Mouse (Mus musculus) right cerebral cortex, postnatal 25 days (tissue): ENCODE results near the gene Tnip2.

Experiments used
- DNase-seq: peaks from one replicate; pipeline ENCODE4 v3.0.0; 2022

Gene Tnip2

DNA sequence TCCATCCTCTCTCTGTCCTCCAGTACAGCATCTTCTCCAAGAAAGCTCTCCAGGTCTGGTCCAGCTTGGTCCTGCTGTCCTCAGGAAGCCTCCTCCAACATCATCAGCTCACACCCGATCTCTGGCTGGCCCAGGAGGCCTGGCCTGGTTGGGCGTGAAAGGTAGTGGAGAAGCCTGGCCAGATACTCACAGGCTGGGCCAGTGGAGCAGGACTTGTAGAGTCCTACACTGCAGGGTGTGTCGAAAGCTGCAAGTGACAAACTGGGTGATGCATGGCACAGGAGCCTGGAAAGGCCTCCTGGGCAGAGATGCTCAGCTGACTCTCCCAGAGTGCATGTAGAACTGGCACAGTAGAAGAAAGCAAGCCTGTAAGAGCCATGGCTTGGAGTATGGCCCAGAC, 7.5 kb upstream of the Tnip2 start:
- DNase-seq: no peak

DNA sequence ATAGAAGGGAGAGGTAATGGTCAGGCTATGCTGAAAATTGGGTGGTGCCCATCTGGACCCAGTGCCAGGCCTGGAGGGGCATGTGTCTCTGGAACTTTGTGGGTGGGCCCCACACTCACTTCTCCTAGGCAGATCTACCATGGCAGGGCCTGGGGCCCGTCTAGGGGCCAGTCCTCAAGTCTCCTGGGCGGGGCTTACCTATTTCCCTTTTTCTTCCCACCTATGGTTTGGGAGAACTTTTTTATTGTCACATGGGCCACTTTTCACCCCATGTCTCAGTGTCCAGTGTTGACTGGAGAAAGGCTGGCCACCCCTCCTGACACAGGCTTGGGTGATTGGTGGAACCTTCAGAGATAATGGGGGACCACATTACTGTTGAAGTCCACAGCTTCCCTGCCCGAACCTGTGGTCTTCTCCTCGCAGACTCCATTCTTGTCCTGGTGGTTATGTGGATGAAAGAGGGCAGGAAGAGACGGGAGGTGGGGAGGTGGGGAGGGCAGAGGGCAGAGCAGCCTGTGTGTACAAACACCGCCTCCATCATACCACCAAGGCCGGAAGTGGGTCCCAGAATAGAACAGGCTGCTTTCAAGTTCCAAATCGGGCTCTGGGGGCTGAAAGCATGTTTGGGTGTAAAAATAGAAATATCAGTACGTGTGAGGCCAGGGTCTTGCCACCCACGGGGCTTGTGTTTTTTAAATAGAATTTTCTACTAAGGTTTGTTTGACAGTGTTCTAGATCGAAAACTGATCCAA, 6.8 kb upstream of the Tnip2 start:
- DNase-seq: no peak

DNA sequence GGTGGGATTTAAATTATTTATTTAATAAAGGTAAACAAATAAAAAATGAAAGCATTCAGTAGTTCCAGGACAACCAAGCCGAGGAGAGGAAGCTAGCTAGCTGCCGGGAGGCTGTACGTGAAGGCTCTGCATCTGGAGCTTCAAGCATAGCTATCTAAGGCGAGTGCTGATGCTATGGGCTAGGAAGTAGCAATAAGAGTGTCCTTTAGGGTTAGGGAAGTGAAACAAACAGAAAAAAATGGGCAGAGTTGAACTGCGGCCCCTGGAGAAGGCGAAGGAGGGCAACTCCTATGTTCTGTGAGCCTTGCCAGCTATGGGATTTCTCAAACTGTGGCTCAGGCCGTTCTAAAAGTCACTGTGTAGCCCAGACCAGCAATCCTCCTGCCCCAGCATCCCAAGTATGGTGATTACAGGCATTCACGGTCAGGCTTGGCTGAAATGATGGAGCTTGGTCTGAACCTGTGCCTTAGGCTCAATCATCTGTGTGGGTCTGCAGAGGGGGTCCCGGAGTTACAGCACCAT, 5.7 kb upstream of the Tnip2 start:
- DNase-seq: no peak

DNA sequence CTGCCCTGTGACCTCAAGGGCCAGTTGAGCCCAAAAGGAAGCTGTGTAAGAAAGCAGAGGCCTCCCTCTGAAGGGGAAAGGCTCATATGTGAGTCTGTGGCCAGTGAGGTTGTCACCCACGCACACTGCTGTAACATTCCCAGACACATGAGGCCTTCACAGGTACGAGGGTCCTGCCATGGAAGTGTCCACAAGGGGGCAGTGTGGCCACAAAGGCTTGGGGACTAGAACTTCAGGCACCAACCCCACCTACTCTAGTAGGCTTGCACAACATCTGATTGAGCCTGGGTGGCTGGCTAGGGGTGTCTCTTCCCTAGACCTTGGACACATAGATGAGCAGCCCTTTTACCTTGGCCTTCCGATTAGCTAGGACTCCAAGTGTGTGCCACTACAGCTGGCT, 4.1 kb upstream of the Tnip2 start:
- peak; percentile 45 for DNase-seq

DNA sequence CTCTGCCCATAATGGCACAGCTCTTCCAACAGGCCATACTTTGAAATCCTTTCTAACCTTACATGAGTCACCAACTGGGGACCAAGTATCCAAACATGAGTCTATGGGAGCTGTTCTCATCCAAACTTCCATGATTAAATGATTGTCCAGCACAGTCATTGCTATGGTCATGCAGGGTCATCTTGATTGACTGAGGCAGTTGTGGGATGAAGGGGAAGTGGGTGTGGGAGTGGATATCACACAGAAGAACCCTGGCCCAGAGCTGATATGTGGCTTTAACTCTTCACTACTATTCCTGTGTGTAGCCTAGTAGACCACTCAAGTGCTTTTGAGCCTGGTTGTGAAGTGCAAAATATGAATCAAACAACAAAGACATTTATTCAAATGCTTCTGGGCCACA, 1.3 kb upstream of the Tnip2 start:
- DNase-seq: no peak

DNA sequence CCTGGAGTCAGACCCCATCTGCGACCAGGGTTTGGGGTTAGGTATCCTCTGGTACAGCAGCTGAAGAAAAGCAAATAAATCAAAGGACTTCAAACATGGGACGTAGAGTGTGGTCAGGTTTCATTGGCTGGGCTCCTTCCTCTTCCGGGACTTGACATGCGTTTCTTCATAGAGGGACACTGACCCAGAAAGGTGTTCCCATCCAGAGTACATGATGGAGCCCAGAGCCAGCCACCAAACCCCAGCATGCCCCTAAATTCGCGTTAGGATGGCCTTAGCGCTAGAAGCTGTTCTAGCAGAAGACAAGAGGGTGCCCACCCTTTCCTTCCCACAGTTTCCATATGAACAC, 401 bp upstream of the Tnip2 start:
- peak; percentile 25 for DNase-seq

DNA sequence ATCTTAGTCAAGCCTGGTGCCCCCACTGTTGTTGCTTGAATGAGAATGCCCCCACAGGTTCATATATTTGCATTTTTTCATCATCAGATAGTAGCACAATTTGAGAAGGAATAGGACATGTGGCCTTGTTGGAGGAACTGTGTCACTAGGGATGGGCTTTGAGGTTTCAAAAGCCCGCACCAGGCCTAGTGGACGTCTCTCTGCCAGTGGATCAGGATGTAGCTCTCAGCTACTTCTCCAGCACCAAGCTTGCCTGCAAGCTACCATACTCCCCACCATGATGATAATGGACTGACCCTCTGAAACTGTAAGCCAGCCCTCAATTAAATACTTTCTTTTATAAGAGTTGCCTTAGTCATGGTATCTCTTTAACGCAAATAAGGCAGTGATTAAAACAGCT, 1.3 kb downstream of the Tnip2 start:
- DNase-seq: no peak

DNA sequence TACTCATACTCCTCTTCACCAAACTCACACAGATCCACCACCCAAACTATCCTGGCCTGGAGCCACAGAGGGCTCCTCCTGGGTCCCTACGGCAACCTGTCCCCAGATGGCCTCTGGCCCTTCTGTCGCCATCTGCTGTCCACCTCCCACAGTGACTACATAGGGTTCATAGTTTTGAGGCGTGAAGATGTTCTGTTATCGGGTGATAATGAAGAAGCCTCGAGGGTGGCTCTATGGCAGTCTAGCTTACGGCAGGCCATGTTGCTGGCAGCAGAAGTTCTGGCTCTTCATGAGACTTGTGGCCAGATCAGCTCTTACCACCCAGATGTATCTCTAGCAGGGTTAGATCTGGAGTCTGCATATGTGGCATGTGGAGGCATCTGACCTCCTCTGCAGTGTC, 11.0 kb downstream of the Tnip2 start:
- DNase-seq: no peak

DNA sequence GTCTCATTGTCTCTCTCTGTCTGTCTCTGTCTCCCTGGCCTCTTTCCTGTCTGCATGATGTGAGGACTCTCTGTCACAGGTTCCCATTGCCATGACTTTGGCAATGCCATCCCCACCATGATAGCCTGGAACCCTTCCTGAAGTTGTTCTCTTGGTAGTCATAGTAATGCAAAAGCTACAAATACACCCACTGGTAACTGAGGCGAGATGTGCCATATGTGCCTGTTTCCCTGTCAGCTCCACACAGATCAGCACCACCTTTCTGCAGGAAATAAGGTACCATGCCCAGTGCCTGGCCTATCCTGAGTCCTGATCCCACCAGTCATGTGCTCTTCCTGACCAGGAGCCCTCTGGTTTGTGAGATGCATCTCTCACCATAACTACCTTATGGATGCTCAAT, 11.4 kb downstream of the Tnip2 start:
- no peak for DNase-seq

DNA sequence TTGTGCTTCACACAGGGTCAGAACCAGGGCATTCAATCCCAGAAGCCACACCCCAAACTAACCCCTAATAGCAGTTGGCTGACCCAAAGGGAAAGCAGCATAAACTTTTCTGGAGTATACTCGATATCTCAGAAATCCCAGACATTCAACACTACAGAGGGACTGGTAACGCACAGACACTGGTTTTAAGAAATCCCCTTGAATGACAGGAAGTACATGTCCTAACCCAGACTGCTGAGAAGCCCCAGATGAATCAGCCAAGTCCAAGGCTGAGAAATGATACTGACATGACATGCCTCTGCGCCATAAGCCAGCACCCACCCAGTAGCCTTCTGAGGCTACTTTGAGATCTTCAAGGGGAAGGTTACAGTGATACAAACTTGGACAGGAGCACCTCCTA, 12.2 kb downstream of the Tnip2 start:
- no peak for DNase-seq

DNA sequence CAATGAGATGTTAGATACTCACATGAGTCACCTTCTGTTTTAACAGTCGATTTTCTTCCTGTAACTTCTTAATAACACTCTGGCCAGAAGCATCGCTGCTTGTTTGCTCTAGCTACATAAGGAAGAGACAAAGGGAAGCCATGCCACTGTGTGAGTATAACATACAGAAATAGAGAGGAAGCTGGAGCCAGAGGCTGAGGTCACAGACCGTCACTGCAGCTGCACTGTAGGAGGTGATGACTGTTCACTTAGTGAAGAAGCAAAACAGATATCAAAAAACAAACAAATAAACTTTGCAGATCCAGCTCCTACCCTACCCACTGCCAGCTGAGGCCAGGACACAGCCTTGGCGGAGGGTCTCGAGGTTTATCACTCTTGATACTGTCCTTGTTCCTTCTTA, 12.9 kb downstream of the Tnip2 start:
- DNase-seq: no peak

DNA sequence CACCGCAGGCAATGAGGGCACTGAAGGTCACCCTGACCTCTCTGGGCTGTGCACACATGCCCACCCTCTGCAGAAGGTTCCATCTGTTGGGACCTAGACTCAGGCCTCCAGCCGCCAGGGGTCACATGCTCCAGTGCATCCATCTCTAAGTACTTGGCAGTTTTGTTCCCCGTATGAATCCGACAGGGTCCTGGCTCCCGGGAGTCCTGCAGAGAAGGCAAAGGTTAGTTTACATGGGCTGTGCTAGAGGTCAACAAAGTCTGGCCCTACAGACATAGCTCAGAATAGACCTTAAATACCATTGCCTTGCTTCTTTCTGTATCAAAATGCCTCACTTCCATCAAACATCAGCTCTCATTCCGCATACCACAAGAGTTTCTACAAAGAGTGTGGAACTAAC, 17.0 kb downstream of the Tnip2 start:
- no peak for DNase-seq

DNA sequence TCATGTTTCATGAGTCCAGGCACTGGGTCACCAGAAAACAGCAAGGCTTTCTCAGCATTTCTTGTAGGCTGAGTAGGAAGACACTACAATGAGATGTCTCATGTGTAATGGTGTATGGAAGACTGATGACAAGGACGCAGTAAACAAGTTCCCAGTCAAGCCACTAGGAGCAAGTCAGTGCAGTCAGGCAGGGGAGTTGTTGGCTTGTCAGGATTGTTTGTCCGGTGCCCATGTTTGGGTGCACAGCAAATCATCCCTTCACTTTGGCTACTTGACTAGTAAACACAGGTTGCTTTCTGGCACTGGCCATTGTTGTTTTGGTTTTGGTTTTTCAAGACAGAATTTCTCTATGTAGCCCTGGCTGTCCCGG, 24.4 kb downstream of the Tnip2 start:
- DNase-seq: no peak

DNA sequence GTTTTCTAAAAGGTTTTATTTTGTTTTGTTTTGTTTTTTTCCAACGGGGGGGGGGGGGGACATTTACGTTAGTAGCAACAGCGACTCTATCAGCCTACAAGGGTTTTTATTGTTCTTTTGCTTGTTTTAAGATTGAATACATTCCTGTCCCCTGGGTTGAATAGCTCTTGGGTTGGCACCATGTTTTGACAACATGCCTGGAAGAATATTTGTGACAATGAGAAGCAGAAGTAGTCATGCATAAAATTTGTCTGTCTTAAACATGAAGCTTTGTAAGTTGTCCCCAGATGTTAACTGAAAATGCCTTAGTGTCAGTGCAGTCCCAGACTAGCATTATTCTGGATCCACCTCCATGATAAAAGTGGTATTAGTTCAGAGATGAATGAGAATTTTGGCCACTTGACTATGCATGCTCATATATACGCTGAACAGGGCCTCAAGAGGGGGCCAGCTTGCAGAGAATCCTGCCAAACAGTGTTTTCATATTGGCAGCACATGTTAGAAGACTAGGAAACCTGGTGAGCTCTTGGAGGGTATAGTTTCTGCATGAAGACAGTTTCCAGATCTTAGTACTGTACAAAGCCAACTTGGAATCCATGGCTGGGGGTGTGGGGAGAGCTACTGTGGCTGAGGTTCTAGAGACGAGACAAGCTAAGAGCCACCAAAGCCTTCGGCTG, 24.9 kb downstream of the Tnip2 start:
- DNase-seq: no peak

DNA sequence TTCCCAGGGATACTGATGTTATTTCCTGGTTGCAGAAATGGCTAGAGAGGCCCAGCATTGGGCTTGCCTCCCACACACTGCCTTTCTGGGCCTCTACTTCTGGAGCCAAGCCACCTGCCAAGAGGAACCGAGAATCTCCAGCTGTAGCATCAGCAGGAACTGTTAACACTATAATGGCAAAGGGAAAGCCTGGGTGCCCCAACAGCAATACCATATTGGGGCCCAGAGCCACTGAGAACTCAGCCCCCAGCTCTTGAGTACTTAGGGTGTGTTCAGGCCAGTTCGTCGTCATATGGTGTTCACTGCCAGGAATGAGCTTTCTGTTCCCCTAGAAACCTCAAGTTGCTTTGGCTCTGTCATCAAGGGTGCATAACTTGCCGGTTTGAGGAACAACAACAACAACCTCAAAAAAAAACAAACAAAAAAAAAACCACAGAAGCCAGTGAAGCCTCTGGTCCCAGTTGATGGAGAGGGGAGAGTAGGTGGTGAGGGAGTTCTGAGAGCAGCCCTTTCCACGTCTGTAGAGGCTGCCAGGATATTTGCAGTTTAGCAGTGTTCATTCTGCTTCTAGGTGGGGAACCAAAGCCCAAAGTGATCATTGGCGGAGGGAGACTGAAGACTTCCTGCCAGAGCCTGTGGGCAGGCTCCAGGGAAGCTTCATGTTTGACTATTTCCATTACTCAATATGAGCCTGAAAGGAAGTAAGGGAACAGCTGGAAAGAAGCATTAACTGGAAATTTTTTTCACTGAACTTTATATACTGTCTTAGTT, 26.3 kb downstream of the Tnip2 start:
- peak; percentile 29 for DNase-seq

DNA sequence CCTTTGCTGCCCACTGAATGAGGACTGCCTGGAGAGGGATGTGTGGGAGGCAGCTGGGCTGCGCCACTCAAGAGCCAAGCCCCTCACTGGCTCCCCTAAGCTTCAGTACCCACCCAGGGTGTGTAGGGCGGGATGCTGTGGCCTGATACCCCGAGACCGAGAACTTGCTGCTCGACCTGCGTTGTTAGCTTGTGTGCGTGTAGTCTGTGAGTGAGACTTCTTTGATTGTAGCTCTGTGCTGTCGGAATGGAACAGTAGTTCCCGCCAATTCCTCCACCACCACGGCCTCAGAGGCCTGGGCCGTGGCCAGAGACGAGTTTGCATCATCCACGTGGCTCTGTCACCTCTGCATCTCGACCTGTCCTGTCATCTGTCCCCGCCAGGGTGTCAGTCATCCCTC, 28.1 kb downstream of the Tnip2 start:
- DNase-seq: no peak

DNA sequence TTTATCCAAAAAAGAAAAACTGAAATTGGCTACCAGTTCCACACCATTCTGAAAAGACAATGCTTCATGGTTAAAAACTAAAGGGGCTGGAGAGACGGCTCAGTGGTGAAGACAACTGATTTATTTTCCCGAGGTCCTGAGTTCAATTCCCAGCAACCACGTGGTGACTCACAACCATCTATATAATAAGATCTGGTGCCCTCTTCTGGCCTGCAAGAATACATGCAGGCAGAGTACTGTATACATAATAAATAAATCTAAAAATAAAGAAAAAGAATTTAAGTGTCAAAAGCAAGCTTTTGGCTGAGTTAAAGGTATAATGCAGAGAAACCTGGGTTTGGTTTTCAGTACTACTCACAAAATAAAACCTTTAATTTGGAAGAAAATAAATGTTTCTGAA, 32.9 kb downstream of the Tnip2 start:
- DNase-seq: no peak

DNA sequence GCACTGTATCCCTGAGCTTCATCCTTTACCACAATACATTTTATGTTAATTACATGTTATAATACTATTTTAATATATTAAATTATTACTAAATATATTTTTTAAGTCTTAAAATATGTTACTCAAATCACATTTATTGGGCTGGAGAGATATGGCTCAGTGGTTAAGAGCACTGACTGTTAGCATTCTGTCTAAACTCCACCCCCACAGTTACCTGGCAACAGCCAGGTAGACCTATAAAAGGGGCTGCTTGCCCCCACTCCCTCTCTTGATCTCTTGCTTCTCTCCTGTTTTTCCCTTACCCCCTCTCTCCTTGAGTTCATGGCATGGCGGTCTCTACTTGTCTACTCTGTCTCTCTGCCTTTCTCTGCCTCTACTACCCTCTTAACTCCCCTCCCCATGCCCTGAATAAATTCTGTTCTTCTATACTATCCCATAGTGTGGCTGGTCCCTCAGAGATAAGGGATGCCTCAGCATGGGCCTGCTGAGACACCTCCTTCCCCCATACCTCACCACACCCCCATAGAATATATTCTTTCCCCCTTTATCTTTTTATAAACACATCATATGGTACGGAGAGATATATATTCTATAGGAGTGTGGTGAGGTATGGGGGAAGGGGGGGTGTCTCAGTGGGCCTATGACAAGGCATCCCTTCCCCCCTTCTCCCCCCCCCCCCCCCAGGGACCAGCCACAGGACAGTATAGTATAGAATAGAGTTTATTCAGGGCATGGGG, 45.6 kb downstream of the Tnip2 start:
- DNase-seq: no peak

DNA sequence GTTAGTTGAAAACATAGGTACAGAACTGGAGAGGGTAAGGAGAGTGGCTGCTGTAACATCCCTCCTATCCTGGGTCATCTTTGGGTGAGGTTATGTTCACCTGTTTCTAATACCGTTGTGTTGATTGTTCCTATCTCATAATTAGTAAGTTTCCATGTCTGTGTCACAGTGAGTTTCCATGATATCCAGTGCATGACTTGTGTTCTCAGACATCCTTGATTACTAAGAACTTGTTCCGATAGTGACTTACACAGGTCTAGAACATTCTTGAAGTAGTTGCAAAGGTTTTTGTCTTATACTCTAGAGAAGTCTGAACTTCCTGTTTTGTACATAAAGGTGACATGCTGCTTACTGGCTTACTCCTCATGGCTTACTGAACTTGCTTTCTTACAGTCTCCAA, 47.1 kb downstream of the Tnip2 start:
- no peak for DNase-seq

DNA sequence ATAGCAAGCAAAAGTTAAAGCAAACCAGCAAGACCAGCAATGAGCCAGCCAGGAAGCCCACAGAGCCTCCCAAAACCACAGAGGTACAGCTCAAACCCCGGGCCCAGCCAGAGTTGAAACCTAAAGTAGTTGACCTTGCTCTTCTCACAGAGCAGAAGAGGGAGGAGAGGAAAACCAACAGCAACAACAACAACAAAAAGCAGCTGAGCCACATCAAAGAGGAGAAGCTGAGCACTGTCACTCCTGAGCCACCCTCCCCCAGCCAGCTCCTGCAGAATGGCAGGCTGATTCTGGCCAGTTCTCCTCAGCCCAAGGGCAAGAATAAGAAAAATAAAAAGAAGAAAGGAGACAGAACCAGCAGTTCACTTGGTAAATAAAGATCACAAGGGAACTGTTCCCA, 47.7 kb downstream of the Tnip2 start:
- no peak for DNase-seq

DNA sequence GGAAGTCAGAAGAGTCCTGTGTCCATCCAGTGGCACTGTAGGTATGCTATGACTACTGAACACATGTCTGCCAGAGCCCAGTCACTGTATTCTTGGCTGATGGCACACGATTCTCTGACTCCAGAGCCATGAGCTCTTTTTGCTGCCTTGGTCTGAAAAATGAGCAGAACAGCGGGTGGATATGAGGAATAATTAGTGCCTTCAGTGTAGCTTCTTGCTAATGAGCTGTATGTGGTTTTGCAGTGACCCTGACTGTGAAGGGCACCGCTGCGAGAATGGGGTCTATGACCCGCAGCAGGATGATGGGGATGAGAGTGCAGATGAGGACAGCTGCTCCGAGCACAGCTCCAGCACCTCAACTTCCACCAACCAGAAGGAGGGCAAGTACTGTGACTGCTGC, 52.0 kb downstream of the Tnip2 start:
- DNase-seq: no peak

DNA sequence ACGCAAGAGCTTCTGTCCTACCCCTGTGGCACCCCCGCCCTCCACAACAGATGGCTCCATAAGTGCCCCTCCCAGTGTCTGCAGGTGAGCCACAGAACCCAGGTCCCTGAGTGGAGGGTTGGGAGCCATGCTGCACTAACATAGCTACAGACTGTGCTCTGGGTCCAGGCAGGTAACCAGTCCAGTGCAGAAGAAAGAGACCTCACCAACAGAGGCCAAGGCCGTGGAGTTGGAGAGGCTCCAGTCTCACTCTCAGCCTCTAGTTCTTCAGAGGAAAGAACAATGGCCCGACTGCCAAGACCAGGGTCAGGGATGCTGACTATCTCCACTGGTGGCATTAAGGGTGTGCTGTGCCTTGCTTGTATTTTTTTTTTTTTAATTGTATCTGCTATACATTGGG, 52.5 kb downstream of the Tnip2 start:
- DNase-seq: no peak

DNA sequence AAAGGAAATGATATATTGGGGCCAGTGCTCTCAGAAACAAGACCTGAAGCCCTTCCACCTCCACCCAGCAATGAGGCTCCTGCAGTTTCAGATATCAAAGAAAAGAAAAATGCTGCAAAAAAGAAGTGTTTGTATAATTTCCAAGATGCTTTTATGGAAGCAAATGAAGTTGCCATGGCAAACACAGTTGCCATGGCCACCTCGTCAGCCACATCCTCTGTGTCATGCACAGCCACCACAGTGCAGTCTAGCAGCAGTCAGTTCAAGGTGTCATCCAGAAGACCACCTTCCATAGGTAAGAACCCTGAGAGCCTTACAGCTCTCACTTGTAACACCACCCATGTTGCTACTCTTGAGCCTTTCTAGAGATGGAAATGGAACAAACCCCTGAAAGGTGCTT, 54.8 kb downstream of the Tnip2 start:
- DNase-seq: no peak
